Mouse (Mus musculus): Measurements from ENCODE around the gene Rs1. TPM values are rescaled to one million over a fixed set of nuclear protein-coding genes. Genes with fewer than 3 reads are reported as not detected.
"Not testable (repeated sequence)": the region's sequence is repeated elsewhere in the genome, so short reads cannot be mapped to it uniquely, and the experiment has no call there.

Rs1 gene
- under 1 TPM in 1 of 2 experiments, not detected in 1; 0.08 TPM for total RNA-seq (2021)

GRCm38 (mm10) chrX:160767713-160768112, at the start of gene Rs1:
Rs1 (plus strand) TSS chrX:160768013.
- intact Hi-C loops (cut with DNase I): loop anchor here (10.0 kb wide), 1 partner anchor 257 kb away; no protein-coding TSS in a partner anchor
- DNase-seq: no peak

GRCm38 (mm10) chrX:160735650-160736049, 32.2 kb upstream of the Rs1 start, which contains the start of gene Ppef1:
Ppef1 (minus strand) TSS chrX:160735765.
- intact Hi-C loops (cut with DNase I): loop anchor here (2.0 kb wide), 1 partner anchor 27 kb away; no protein-coding TSS in a partner anchor
- DNase-seq: no peak

GRCm38 (mm10) chrX:160745399-160745798, 22.4 kb upstream of the Rs1 start:
- no peak for DNase-seq
- intact Hi-C loops (cut with DNase I): no loop called here

- no peak for DNase-seq
- intact Hi-C loops (cut with DNase I): no loop called here
Measured at GRCm38 (mm10) chrX:160748653-160749052, 19.2 kb upstream of the Rs1 start.

GRCm38 (mm10) chrX:160750808-160751207, 17.0 kb upstream of the Rs1 start:
- intact Hi-C loops (cut with DNase I): no loop called here
- no peak for DNase-seq

- peak; percentile 85 for DNase-seq
- intact Hi-C loops (cut with DNase I): loop anchor here (10.0 kb wide), 1 partner anchor 259 kb away; no protein-coding TSS in a partner anchor
Measured at GRCm38 (mm10) chrX:160765389-160766232, 2.2 kb upstream of the Rs1 start.

- intact Hi-C loops (cut with DNase I): loop anchor here (10.0 kb wide), 1 partner anchor 259 kb away; no protein-coding TSS in a partner anchor
Measured at GRCm38 (mm10) chrX:160766233-160766616, 1.6 kb upstream of the Rs1 start.

GRCm38 (mm10) chrX:160769622-160770021, 1.8 kb downstream of the Rs1 start:
- not testable (repeated sequence) for DNase-seq
- intact Hi-C loops (cut with DNase I): loop anchor here (10.0 kb wide), 1 partner anchor 255 kb away; no protein-coding TSS in a partner anchor

More at GRCm38 (mm10) chrX:160766233-160766616, 1.6 kb upstream of the Rs1 start:
- DNase-seq: no peak

GRCm38 (mm10) chrX:160773033-160773432, 5.2 kb downstream of the Rs1 start:
- intact Hi-C loops (cut with DNase I): no loop called here
- DNase-seq: no peak

- intact Hi-C loops (cut with DNase I): no loop called here
- DNase-seq: no peak
Measured at GRCm38 (mm10) chrX:160782276-160782675, 14.5 kb downstream of the Rs1 start.

GRCm38 (mm10) chrX:160794920-160795319, 27.1 kb downstream of the Rs1 start:
- intact Hi-C loops (cut with DNase I): no loop called here
- no peak for DNase-seq

GRCm38 (mm10) chrX:160804409-160805150, 36.8 kb downstream of the Rs1 start:
- intact Hi-C loops (cut with DNase I): no loop called here
- DNase-seq: no peak

- peak; percentile 24 for DNase-seq
- intact Hi-C loops (cut with DNase I): no loop called here
Measured at GRCm38 (mm10) chrX:160808226-160808625, 40.4 kb downstream of the Rs1 start.

Other genes with a start within 250 kb of the Rs1 start
- 1 to 10 TPM in 1 of 2 experiments, under 1 TPM in 1; 0.76 to 1.0 TPM for gene Ppef1, start 32.2 kb upstream of the Rs1 start, total RNA-seq (2021)
- gene Gja6, start 139.0 kb downstream of the Rs1 start, total RNA-seq (2021): 1 to 10 TPM; 1.9 to 2.0 TPM
- gene Cdkl5, start 226.7 kb downstream of the Rs1 start, total RNA-seq (2021): 10 to 100 TPM; 86.2 to 94.6 TPM